Mouse (Mus musculus): ENCODE measurements around the gene Nelfe.
A peak's percentile ranks its signal among the peaks of the same experiment; 100 is the strongest.
"Not testable (repeated sequence)": the region's sequence is repeated elsewhere in the genome, so short reads cannot be mapped to it uniquely, and the experiment has no call there.

Nelfe gene

GRCm38 (mm10) chr17:34849722-34850516 lies at the start of gene Nelfe, which contains the start of gene Skiv2l:
TSS of gene Nelfe (plus strand) at chr17:34850391.
TSS of gene Skiv2l (minus strand) at chr17:34850210.
- peak; percentile 98 for DNase-seq (ENCODE audit: low spot score)

GRCm38 (mm10) chr17:34800781-34801305 lies 49.3 kb upstream of the Nelfe start:
- DNase-seq (ENCODE audit: low spot score) = not testable (repeated sequence)

GRCm38 (mm10) chr17:34802756-34803155 lies 47.4 kb upstream of the Nelfe start:
- DNase-seq (ENCODE audit: low spot score) = not testable (repeated sequence)

- DNase-seq (ENCODE audit: low spot score) = not testable (repeated sequence)
These were observed 46.8 kb upstream of the Nelfe start for GRCm38 (mm10) chr17:34803367-34803766.

- not testable (repeated sequence) for DNase-seq (ENCODE audit: low spot score)
These were observed 45.9 kb upstream of the Nelfe start, which contains the start of gene Cyp21a1 for GRCm38 (mm10) chr17:34804301-34804700. TSS of gene Cyp21a1 (minus strand) at chr17:34804561.

GRCm38 (mm10) chr17:34804871-34805562 lies 45.2 kb upstream of the Nelfe start:
- DNase-seq (ENCODE audit: low spot score) = no peak

- no peak for DNase-seq (ENCODE audit: low spot score)
These were observed 43.0 kb upstream of the Nelfe start for GRCm38 (mm10) chr17:34807176-34807575.

- no peak for DNase-seq (ENCODE audit: low spot score)
These were observed 41.5 kb upstream of the Nelfe start for GRCm38 (mm10) chr17:34808599-34809205.

- not testable (repeated sequence) for DNase-seq (ENCODE audit: low spot score)
These were observed 39.8 kb upstream of the Nelfe start for GRCm38 (mm10) chr17:34810411-34810810.

- DNase-seq (ENCODE audit: low spot score) = not testable (repeated sequence)
These were observed 39.4 kb upstream of the Nelfe start for GRCm38 (mm10) chr17:34810811-34811210.

- no peak for DNase-seq (ENCODE audit: low spot score)
These were observed 38.9 kb upstream of the Nelfe start for GRCm38 (mm10) chr17:34811275-34811674.

- DNase-seq (ENCODE audit: low spot score) = peak; percentile 39
These were observed 36.4 kb upstream of the Nelfe start for GRCm38 (mm10) chr17:34813747-34814146.

- DNase-seq (ENCODE audit: low spot score) = no peak
These were observed 35.3 kb upstream of the Nelfe start for GRCm38 (mm10) chr17:34814818-34815370.

- DNase-seq (ENCODE audit: low spot score) = not testable (repeated sequence)
These were observed 19.4 kb upstream of the Nelfe start for GRCm38 (mm10) chr17:34830776-34831175.

GRCm38 (mm10) chr17:34836155-34836855 lies 13.9 kb upstream of the Nelfe start:
- DNase-seq (ENCODE audit: low spot score) = peak; percentile 33

GRCm38 (mm10) chr17:34836856-34837221 lies 13.4 kb upstream of the Nelfe start, which contains the start of the genes Stk19 and Dxo:
TSS of gene Stk19 (minus strand) at chr17:34836945.
TSS of gene Dxo (plus strand) at chr17:34837019.
- DNase-seq (ENCODE audit: low spot score) = peak; percentile 97

GRCm38 (mm10) chr17:34837464-34838324 lies 12.5 kb upstream of the Nelfe start:
- no peak for DNase-seq (ENCODE audit: low spot score)

- DNase-seq (ENCODE audit: low spot score) = no peak
These were observed 11.4 kb upstream of the Nelfe start for GRCm38 (mm10) chr17:34838785-34839184.

GRCm38 (mm10) chr17:34840736-34841307 lies 9.4 kb upstream of the Nelfe start:
- peak; percentile 71 for DNase-seq (ENCODE audit: low spot score)

GRCm38 (mm10) chr17:34844884-34845283 lies 5.3 kb upstream of the Nelfe start:
- no peak for DNase-seq (ENCODE audit: low spot score)

All from adipocyte (in vitro differentiated cells).